Mouse (Mus musculus) CH12.LX (cell line): ENCODE measurements around the gene Slc25a14. TPM values are rescaled to one million over a fixed set of nuclear protein-coding genes. Genes with fewer than 3 reads are reported as not detected.

Source experiments
- DNase-seq: peaks from one replicate; pipeline ENCODE4 v3.0.0-alpha.2; 2013; ENCODE audit errors: extremely low read depth
- H3K27ac ChIP-seq: 2 replicates; pipeline ENCODE4 v1.5.1; 2012; ENCODE audit warnings: low read depth, mild to moderate bottlenecking, control low read depth, moderate library complexity; ENCODE audit not compliant: insufficient read depth
- H3K27me3 ChIP-seq: replicated peaks from 2 replicates; pipeline ENCODE3; 2012; ENCODE audit warnings: inconsistent platforms
- H3K36me3 ChIP-seq, 2 experiments: replicated peaks in 1 of 2; 2 replicates each; pipeline versions ENCODE3 to v1.6.1; 2012; ENCODE audit warnings: inconsistent platforms in 1 of 2, low read length in 1 of 2, mild to moderate bottlenecking in 1 of 2, mixed read lengths in 1 of 2, moderate library complexity in 1 of 2; ENCODE audit not compliant: control insufficient read depth in 1 of 2, insufficient read depth in 1 of 2
- H3K4me1 ChIP-seq, 2 experiments: 2 replicates each; pipeline ENCODE4 v1.6.1; 2012; ENCODE audit warnings: inconsistent platforms in 1 of 2, moderate library complexity in 1 of 2; ENCODE audit not compliant: insufficient read depth in 2 of 2, control insufficient read depth in 1 of 2
- H3K4me2 ChIP-seq: 2 replicates; pipeline ENCODE4 v1.6.1; 2012; ENCODE audit warnings: low read depth, mild to moderate bottlenecking, control low read depth; ENCODE audit not compliant: poor library complexity, insufficient read depth, severe bottlenecking
- H3K4me3 ChIP-seq, 3 experiments: fragments of 150-350 bp in 1 of 3; sonication (generic) in 1 of 3; replicated peaks in 1 of 3; 2 replicates each; pipeline versions ENCODE3 to v1.5.1; 2011 to 2012; ENCODE audit warnings: low read depth in 2 of 3, low read length in 2 of 3, mild to moderate bottlenecking in 2 of 3, moderate library complexity in 2 of 3, control low read depth in 1 of 3, improper control_type of control experiment in 1 of 3, inconsistent platforms in 1 of 3, mixed read lengths in 1 of 3; ENCODE audit not compliant: poor library complexity in 1 of 3
- H3K79me2 ChIP-seq: replicated peaks from 2 replicates; pipeline ENCODE4 v1.6.1; 2012; ENCODE audit warnings: mild to moderate bottlenecking, moderate library complexity; ENCODE audit not compliant: control insufficient read depth, poor library complexity, insufficient read depth, severe bottlenecking; ENCODE audit errors: extremely low read depth
- H3K9ac ChIP-seq: 2 replicates; pipeline ENCODE4 v1.6.1; 2012; ENCODE audit warnings: low read depth, mild to moderate bottlenecking, control low read depth, moderate library complexity; ENCODE audit not compliant: insufficient read depth
- H3K9me3 ChIP-seq: replicated peaks from 2 replicates; pipeline ENCODE3; 2012; ENCODE audit warnings: low read length, inconsistent platforms, mixed read lengths
- CTCF ChIP-seq, 2 experiments: IDR thresholded peaks in 1 of 2; conservative IDR thresholded peaks in 1 of 2; 2 replicates each; pipeline ENCODE4 v1.5.1; 2011 to 2012; ENCODE audit warnings: low read depth in 2 of 2, low read length in 2 of 2, improper control_type of control experiment in 1 of 2, inconsistent platforms in 1 of 2, mild to moderate bottlenecking in 1 of 2, moderate library complexity in 1 of 2
- ELF1 ChIP-seq: IDR thresholded peaks from 2 replicates; pipeline ENCODE4 v1.6.1; 2014; ENCODE audit warnings: low read depth, mild to moderate bottlenecking, inconsistent platforms, low read length, improper control_type of control experiment
- IRF4 ChIP-seq: IDR thresholded peaks from 2 replicates; pipeline ENCODE4 v1.6.1; 2014; ENCODE audit warnings: low read depth, mild to moderate bottlenecking, inconsistent platforms, low read length, improper control_type of control experiment
- JUN ChIP-seq: IDR thresholded peaks from 2 replicates; pipeline ENCODE4 v1.6.1; 2011; ENCODE audit warnings: low read depth, mild to moderate bottlenecking, low read length, improper control_type of control experiment, moderate library complexity; ENCODE audit not compliant: insufficient read depth
- JUND ChIP-seq: conservative IDR thresholded peaks from 2 replicates; pipeline ENCODE4 v1.6.1; 2011; ENCODE audit warnings: low read depth, low read length, improper control_type of control experiment
- KAT2A ChIP-seq: IDR thresholded peaks from 2 replicates; pipeline ENCODE4 v1.6.1; 2012; ENCODE audit warnings: low read length, improper control_type of control experiment, inconsistent platforms; ENCODE audit not compliant: insufficient replicate concordance
- MAFK ChIP-seq: IDR thresholded peaks from 2 replicates; pipeline ENCODE4 v1.6.1; 2011; ENCODE audit warnings: low read length, improper control_type of control experiment; ENCODE audit not compliant: insufficient replicate concordance
- MAX ChIP-seq: IDR thresholded peaks from 2 replicates; pipeline ENCODE4 v1.6.1; 2011; ENCODE audit warnings: low read length, improper control_type of control experiment
- MAZ ChIP-seq: IDR thresholded peaks from 2 replicates; pipeline ENCODE4 v1.6.1; 2012; ENCODE audit warnings: low read depth, mild to moderate bottlenecking, inconsistent platforms, low read length, improper control_type of control experiment, moderate library complexity
- MEF2A ChIP-seq: IDR thresholded peaks from 2 replicates; pipeline ENCODE4 v1.6.1; 2014; ENCODE audit warnings: low read depth, mild to moderate bottlenecking, inconsistent platforms, low read length, improper control_type of control experiment, borderline replicate concordance
- NELFE ChIP-seq: IDR thresholded peaks from 2 replicates; pipeline ENCODE4 v1.6.1; 2011; ENCODE audit warnings: low read depth, low read length, improper control_type of control experiment
- NRF1 ChIP-seq: IDR thresholded peaks from 2 replicates; pipeline ENCODE4 v1.6.1; 2014; ENCODE audit warnings: low read depth, mild to moderate bottlenecking, inconsistent platforms, low read length, improper control_type of control experiment, moderate library complexity
- POLR2A ChIP-seq: IDR thresholded peaks from 2 replicates; pipeline ENCODE4 v1.6.1; 2011; ENCODE audit warnings: low read depth, mild to moderate bottlenecking, improper control_type of control experiment, low read length
- RAD21 ChIP-seq: IDR thresholded peaks from 2 replicates; pipeline ENCODE4 v1.6.1; 2011; ENCODE audit warnings: low read depth, mild to moderate bottlenecking, low read length, improper control_type of control experiment, moderate library complexity
- RCOR1 ChIP-seq: conservative IDR thresholded peaks from 2 replicates; pipeline ENCODE4 v1.6.1; 2012; ENCODE audit warnings: low read depth, mild to moderate bottlenecking, inconsistent platforms, low read length, improper control_type of control experiment
- SIN3A ChIP-seq: IDR thresholded peaks from 2 replicates; pipeline ENCODE4 v1.6.1; 2012; ENCODE audit warnings: low read length, improper control_type of control experiment, inconsistent platforms
- SMC3 ChIP-seq: IDR thresholded peaks from 2 replicates; pipeline ENCODE4 v1.6.1; 2011; ENCODE audit warnings: low read depth, low read length, improper control_type of control experiment
- TCF12 ChIP-seq: IDR thresholded peaks from 2 replicates; pipeline ENCODE4 v1.6.1; 2014; ENCODE audit warnings: low read depth, mild to moderate bottlenecking, inconsistent platforms, low read length, improper control_type of control experiment
- UBTF ChIP-seq: IDR thresholded peaks from 2 replicates; pipeline ENCODE4 v1.6.1; 2012; ENCODE audit warnings: low read depth, mild to moderate bottlenecking, inconsistent platforms, low read length, improper control_type of control experiment, moderate library complexity
- ZC3H11A ChIP-seq: IDR thresholded peaks from 2 replicates; pipeline ENCODE4 v1.6.1; 2012; ENCODE audit warnings: low read depth, mild to moderate bottlenecking, inconsistent platforms, low read length, improper control_type of control experiment
- ZNF384 ChIP-seq: IDR thresholded peaks from 2 replicates; pipeline ENCODE4 v1.6.1; 2012; ENCODE audit warnings: low read depth, low read length, improper control_type of control experiment, inconsistent platforms
- dilution Hi-C: fragments of 300-500 bp; cut with MboI; formaldehyde crosslinking; loops from 2 replicates; pipeline ENCODE4 v1.14.3; 2020; ENCODE audit warnings: low sequenced_read_pairs; ENCODE audit not compliant: extremely low pct_unique_long_range_greater_than_20kb, extremely low pct_ligation_motif_present
- in situ Hi-C: fragments of 300-500 bp; cut with MboI; formaldehyde crosslinking; loops from 3 replicates; pipeline ENCODE4 v1.14.3; 2019; ENCODE audit warnings: low sequenced_read_pairs, low pct_ligation_motif_present, low pct_unique_long_range_greater_than_20kb, mixed read lengths
- polyA plus RNA-seq: library from polyadenylated mRNA; unstranded; fragments of >175 nt; gene quantifications from 2 replicates; pipeline ENCODE4 v1.2.1, GENCODE M21; 2012; ENCODE audit warnings: low read depth; ENCODE audit not compliant: insufficient read length
- total RNA-seq, 2 experiments: library from RNA; depleted of rRNA; stranded (reverse); fragments of 300-350 nt in 1 of 2; fragments of >200 nt in 1 of 2; gene quantifications; 2 replicates each; pipeline ENCODE4 v1.2.3; 2012 to 2014

Gene Slc25a14
- total and polyA plus RNA-seq, 3 experiments = 9.7 to 13.7 (median 10.1) TPM

DNA sequence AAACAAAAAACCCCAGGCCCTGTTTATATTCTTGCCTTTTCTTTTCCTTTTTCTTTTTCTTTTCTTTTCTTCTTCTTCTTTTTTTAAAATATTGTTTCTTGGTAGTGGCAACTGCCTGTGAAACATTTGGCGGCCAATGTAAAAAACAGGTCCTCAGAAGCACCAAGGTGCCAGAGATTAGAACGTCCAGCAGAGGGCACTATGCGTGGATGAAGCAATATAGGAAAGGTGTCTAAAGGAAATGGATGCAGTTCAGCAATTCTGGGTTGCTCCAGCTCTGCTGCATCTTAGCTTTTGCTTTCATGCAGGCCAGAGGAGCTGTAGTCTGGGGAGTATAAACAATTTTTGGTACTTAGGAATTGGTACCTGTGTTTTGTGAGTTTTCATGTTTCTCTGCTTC is 60.2 kb downstream of the Slc25a14 start:
- H3K4me1 ChIP-seq = no peaks in the 10 kb centered on the region
- no peaks in the 10 kb centered on the region for H3K36me3 ChIP-seq
- H3K9me3 ChIP-seq = no peaks in the 10 kb centered on the region
- H3K79me2 ChIP-seq = no peaks in the 10 kb centered on the region
- in situ Hi-C loops (loop anchor here (25.0 kb wide), 1 partner anchor 629 kb away; no protein-coding TSS in a partner anchor), dilution Hi-C loops (no loop called here)
- DNase-seq = peak; percentile 61
- H3K27ac ChIP-seq = no peak overlapping the region
- no peak overlapping the region for H3K4me3 ChIP-seq
- H3K27me3 ChIP-seq = no peaks in the 10 kb centered on the region
- TF ChIP-seq RAD21 = peak; percentile 17
- peak; percentile 29 to 67; a peak in 2 of 4 replicates for TF ChIP-seq CTCF (conservative IDR thresholded peaks at IDR 0.05 in 1 of 2, IDR thresholded peaks at IDR 0.05 in 1 of 2; ENCODE audit: low read depth in 2 of 2, low read length in 2 of 2)
- no peak for TF ChIP-seq RCOR1
- TF ChIP-seq SMC3 = peak; percentile 40
- no peak overlapping the region for H3K4me2 ChIP-seq
- no peak overlapping the region for H3K9ac ChIP-seq

DNA sequence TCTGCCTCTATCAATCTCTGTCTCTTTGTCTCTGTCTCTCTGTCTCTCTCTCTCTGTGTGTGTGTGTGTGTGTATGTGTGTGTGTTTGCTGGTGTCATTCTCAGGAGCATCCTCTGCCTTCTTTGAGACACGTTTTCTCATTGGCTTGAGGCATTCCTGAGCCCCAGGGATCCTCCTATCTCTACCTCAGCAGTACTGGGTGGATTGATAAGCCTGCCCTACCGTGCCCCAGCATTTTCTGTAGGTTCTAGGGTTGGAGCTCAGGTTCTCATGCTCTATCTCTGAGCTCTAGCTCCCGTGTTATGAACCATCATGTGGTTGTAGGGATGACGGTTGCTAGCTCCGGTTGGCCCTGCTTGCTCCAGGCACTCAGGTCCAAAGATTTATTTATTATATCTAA is 60.6 kb downstream of the Slc25a14 start:
- no peak for DNase-seq
- no peaks in the 10 kb centered on the region for H3K79me2 ChIP-seq
- dilution Hi-C loops = no loop called here
- H3K36me3 ChIP-seq = no peaks in the 10 kb centered on the region
- no peak overlapping the region for H3K4me3 ChIP-seq
- no peaks in the 10 kb centered on the region for H3K4me1 ChIP-seq
- no peak for TF ChIP-seq ZC3H11A
- TF ChIP-seq MAZ = no peak
- no peak for TF ChIP-seq SIN3A
- no peak for TF ChIP-seq IRF4
- no peak overlapping the region for H3K9ac ChIP-seq
- no peaks in the 10 kb centered on the region for H3K27me3 ChIP-seq
- no peak overlapping the region for H3K27ac ChIP-seq
- H3K4me2 ChIP-seq = no peak overlapping the region
- no peaks in the 10 kb centered on the region for H3K9me3 ChIP-seq
- in situ Hi-C loops = loop anchor here (25.0 kb wide), 1 partner anchor 628 kb away; no protein-coding TSS in a partner anchor

DNA sequence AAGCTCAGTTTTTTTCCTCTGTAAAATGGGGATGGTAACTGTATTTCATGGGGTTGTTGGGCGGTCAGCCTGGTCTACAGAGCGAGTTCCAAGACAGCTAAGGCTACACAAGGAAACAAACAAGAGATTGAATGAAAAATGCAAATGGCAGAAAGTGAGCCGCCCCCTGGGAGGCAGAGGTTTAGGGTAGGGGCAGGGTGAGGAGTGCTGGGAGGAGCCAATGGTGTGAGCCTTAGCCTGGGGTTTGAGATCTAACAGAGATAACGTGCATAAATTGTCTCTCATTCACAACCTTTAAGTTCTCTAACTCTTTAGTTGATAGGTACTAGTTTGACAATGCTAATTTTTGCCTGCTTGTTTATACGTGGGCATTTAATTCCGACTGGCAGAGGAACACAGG is 71.2 kb downstream of the Slc25a14 start:
- Histone ChIP-seq H3K4me1 (peaks cover 3 to 17% of the 10 kb centered on the region in 2 experiments; a peak in 2 of 4 replicates), H3K79me2 (peaks cover 4% of the 10 kb centered on the region; the same call in 1 of the 2 replicates), H3K27me3 (no peaks in the 10 kb centered on the region), H3K4me2 (peak overlapping the region; percentile 78; the same call in 1 of the 2 replicates), H3K27ac (no peak overlapping the region), H3K4me3 (peak overlapping the region; percentile 49 to 64 (median 55))
- dilution Hi-C loops (no loop called here), in situ Hi-C loops (loop anchor here (25.0 kb wide), 1 partner anchor 618 kb away; no protein-coding TSS in a partner anchor)
- TF ChIP-seq RCOR1 = no peak
- TF ChIP-seq NELFE = no peak
- TF ChIP-seq ZC3H11A = no peak
- no peak for TF ChIP-seq NRF1
- no peak for TF ChIP-seq MEF2A
- TF ChIP-seq TCF12 = no peak
- no peak for TF ChIP-seq JUN
- no peak for TF ChIP-seq ZNF384
- TF ChIP-seq JUND = no peak
- no peak; the same call in 1 of the 2 replicates for TF ChIP-seq MAZ
- TF ChIP-seq ELF1 = no peak
- no peak for TF ChIP-seq KAT2A
- no peak; the same call in 1 of the 2 replicates for TF ChIP-seq POLR2A
- no peak for TF ChIP-seq MAX
- TF ChIP-seq MAFK = no peak
- TF ChIP-seq SIN3A = no peak
- no peak for TF ChIP-seq UBTF
- TF ChIP-seq, all 38 proteins: peak for 0
- peak; percentile 71 for DNase-seq
- no peaks in the 10 kb centered on the region for H3K9me3 ChIP-seq
- peaks cover 3 to 11% of the 10 kb centered on the region in 2 experiments for H3K36me3 ChIP-seq
- H3K9ac ChIP-seq = no peak overlapping the region
